ENCODE assay signal across 19 mouse cellular contexts in genomic region chr3:87789248-87789647, GRCm38 (mm10). TPM values are rescaled to one million over a fixed set of nuclear protein-coding genes. Genes with fewer than 3 reads are reported as not detected.
DNase-seq lines count a peak whose midpoint lies in the region; ATAC-seq and TF ChIP-seq lines count a peak whose summit lies in the region.
"Had no signal": no experiment of that assay in that cellular context is flagged by ENCODE, and none has a peak within 500 bp of the region (broad histone marks: within the 10 kb centered on the region; RNA-seq: fewer than 3 reads in every experiment).

No protein-coding gene starts in this region.

- H3K4me2 ChIP-seq in forebrain, embryonic 12.5 days: no peak overlapping the region
- H3K4me2 ChIP-seq in forebrain, embryonic 16.5 days (ENCODE audit: low read length): no peak overlapping the region
- H3K4me2 ChIP-seq in limb, embryonic 11.5 days (ENCODE audit: low read depth, severe bottlenecking): no peak overlapping the region
- no peak overlapping the region for H3K4me2 ChIP-seq in stomach, embryonic 15.5 days
- no peak overlapping the region for H3K4me2 ChIP-seq in stomach, postnatal 0 days (replicated peaks; ENCODE audit: low read depth)

- no peak for TF ChIP-seq EP300 in stomach, postnatal 0 days (optimal IDR thresholded peaks at IDR 0.05)

- H3K27me3 ChIP-seq in forebrain, embryonic 12.5 days: peaks cover 44% of the 10 kb centered on the region
- H3K27me3 ChIP-seq in forebrain, embryonic 16.5 days (replicated peaks; ENCODE audit: control insufficient read depth, insufficient read depth, low read length): peaks cover 22% of the 10 kb centered on the region
- peaks cover 27% of the 10 kb centered on the region for H3K27me3 ChIP-seq in limb, embryonic 11.5 days (ENCODE audit: control insufficient read depth, insufficient read depth, low read length)
- peaks cover 59% of the 10 kb centered on the region for H3K27me3 ChIP-seq in limb, embryonic 10.5 days (ENCODE audit: low read depth, poor library complexity, severe bottlenecking)
- H3K27me3 ChIP-seq in stomach, embryonic 15.5 days (replicated peaks): peaks cover 35% of the 10 kb centered on the region
- H3K27me3 ChIP-seq in stomach, postnatal 0 days (ENCODE audit: control insufficient read depth, insufficient read depth, low read length): 0 out of 2 replicates have a peak, but pooled peaks cover 10% of the 10 kb centered on the region

- 53% methylated on average over 1 of the region's 1 CpGs for WGBS in forebrain, embryonic 12.5 days
- WGBS in forebrain, embryonic 16.5 days: 47% methylated on average over 1 of the region's 1 CpGs
- 39% methylated on average over 1 of the region's 1 CpGs for WGBS in limb, embryonic 11.5 days
- WGBS in limb, embryonic 10.5 days: 60% methylated on average over 1 of the region's 1 CpGs
- WGBS in stomach, embryonic 15.5 days: 48% methylated on average over 1 of the region's 1 CpGs
- WGBS in stomach, postnatal 0 days: 63% methylated on average over 1 of the region's 1 CpGs

- H3K36me3 ChIP-seq in forebrain, embryonic 12.5 days (replicated peaks): no peaks in the 10 kb centered on the region
- H3K36me3 ChIP-seq in forebrain, embryonic 16.5 days (ENCODE audit: control insufficient read depth, insufficient read depth): no peaks in the 10 kb centered on the region
- no peaks in the 10 kb centered on the region for H3K36me3 ChIP-seq in limb, embryonic 11.5 days (ENCODE audit: control insufficient read depth, insufficient read depth, low read length)
- no peaks in the 10 kb centered on the region for H3K36me3 ChIP-seq in limb, embryonic 10.5 days
- no peaks in the 10 kb centered on the region for H3K36me3 ChIP-seq in stomach, embryonic 15.5 days
- H3K36me3 ChIP-seq in stomach, postnatal 0 days (ENCODE audit: control insufficient read depth, insufficient read depth, low read length): no peaks in the 10 kb centered on the region

- ATAC-seq in forebrain, embryonic 12.5 days (ENCODE audit: low FRiP score): 0 out of 2 replicates have a peak, but pooled peaks have one; percentile 27
- ATAC-seq in forebrain, embryonic 16.5 days: no peak
- peak; percentile 48; the same call in 1 of the 2 replicates for ATAC-seq in limb, embryonic 11.5 days (ENCODE audit: insufficient number of reproducible peaks, low FRiP score, low TSS enrichment, low read depth)
- ATAC-seq in stomach, embryonic 15.5 days (ENCODE audit: insufficient read depth, low FRiP score, low read depth): peak; percentile 20; the same call in 1 of the 2 replicates
- ATAC-seq in stomach, postnatal 0 days (ENCODE audit: low FRiP score, low TSS enrichment): no peak
- ATAC-seq: CD4-positive, CD25-positive, alpha-beta regulatory T cell, adult 4 months had no signal

- no peak overlapping the region for H3K9ac ChIP-seq in forebrain, embryonic 12.5 days
- no peak overlapping the region for H3K9ac ChIP-seq in forebrain, embryonic 16.5 days (replicated peaks; ENCODE audit: low read depth, low read length)
- H3K9ac ChIP-seq in limb, embryonic 11.5 days (ENCODE audit: low read length): no peak overlapping the region
- no peak overlapping the region for H3K9ac ChIP-seq in stomach, embryonic 15.5 days
- no peak overlapping the region for H3K9ac ChIP-seq in stomach, postnatal 0 days (ENCODE audit: low read length)

- H3K9me3 ChIP-seq in forebrain, embryonic 12.5 days: no peaks in the 10 kb centered on the region
- no peaks in the 10 kb centered on the region for H3K9me3 ChIP-seq in forebrain, embryonic 16.5 days (ENCODE audit: control insufficient read depth, low read length)
- H3K9me3 ChIP-seq in limb, embryonic 11.5 days (ENCODE audit: control insufficient read depth, low read length): no peaks in the 10 kb centered on the region
- no peaks in the 10 kb centered on the region for H3K9me3 ChIP-seq in limb, embryonic 10.5 days (replicated peaks)
- no peaks in the 10 kb centered on the region for H3K9me3 ChIP-seq in stomach, embryonic 15.5 days
- no peaks in the 10 kb centered on the region for H3K9me3 ChIP-seq in stomach, postnatal 0 days (ENCODE audit: control insufficient read depth, low read length)

- peaks cover 17% of the 10 kb centered on the region for H3K4me1 ChIP-seq in forebrain, embryonic 12.5 days
- no peaks in the 10 kb centered on the region for H3K4me1 ChIP-seq in forebrain, embryonic 16.5 days (replicated peaks; ENCODE audit: control insufficient read depth, insufficient read depth, low read length)
- H3K4me1 ChIP-seq in limb, embryonic 11.5 days (ENCODE audit: control insufficient read depth, insufficient read depth, low read length): peaks cover 12% of the 10 kb centered on the region
- peaks cover 16% of the 10 kb centered on the region for H3K4me1 ChIP-seq in limb, embryonic 10.5 days
- peaks cover 11% of the 10 kb centered on the region for H3K4me1 ChIP-seq in stomach, embryonic 15.5 days
- H3K4me1 ChIP-seq in stomach, postnatal 0 days (replicated peaks; ENCODE audit: control insufficient read depth, insufficient read depth): no peaks in the 10 kb centered on the region

- H3K4me3 ChIP-seq in forebrain, embryonic 12.5 days (replicated peaks): no peak overlapping the region
- no peak overlapping the region for H3K4me3 ChIP-seq in forebrain, embryonic 16.5 days (replicated peaks; ENCODE audit: low read length)
- H3K4me3 ChIP-seq in limb, embryonic 11.5 days (ENCODE audit: low read depth, low read length): no peak overlapping the region
- H3K4me3 ChIP-seq in limb, embryonic 10.5 days: no peak overlapping the region
- no peak overlapping the region for H3K4me3 ChIP-seq in stomach, embryonic 15.5 days (replicated peaks)
- H3K4me3 ChIP-seq in stomach, postnatal 0 days (ENCODE audit: low read depth, low read length): no peak overlapping the region
- H3K4me3 ChIP-seq: gastrocnemius, adult 2 months had no signal

- H3K27ac ChIP-seq in forebrain, embryonic 12.5 days: no peak overlapping the region
- no peak overlapping the region for H3K27ac ChIP-seq in forebrain, embryonic 16.5 days (ENCODE audit: low read length)
- H3K27ac ChIP-seq in limb, embryonic 11.5 days (replicated peaks; ENCODE audit: low read depth, low read length): no peak overlapping the region
- H3K27ac ChIP-seq in limb, embryonic 10.5 days: no peak overlapping the region
- H3K27ac ChIP-seq in stomach, embryonic 15.5 days: no peak overlapping the region
- no peak overlapping the region for H3K27ac ChIP-seq in stomach, postnatal 0 days (replicated peaks)
- H3K27ac ChIP-seq: gastrocnemius, adult 2 months had no signal

- no peak for DNase-seq in limb, embryonic 11.5 days (ENCODE audit: low spot score)
- DNase-seq in limb, embryonic 10.5 days (ENCODE audit: low spot score): no peak
- no peak for DNase-seq in stomach, postnatal 0 days (ENCODE audit: low spot score)
- DNase-seq in layer of hippocampus, adult 9-10 months (ENCODE audit: low spot score): no peak
- no peak for DNase-seq in thymus, postnatal 0 days (ENCODE audit: low spot score)
- DNase-seq: adrenal gland, adult 2 months; cerebellum, adult 11 months; cerebellum, postnatal 25 days; gastrocnemius, adult 2 months; kidney, adult 9 months; lung, adult 2 months; lung, postnatal 36 days; right cerebral cortex, postnatal 25 days; thymus, postnatal 4 days had no signal

- no peak for TF ChIP-seq CTCF in stomach, postnatal 0 days (IDR thresholded peaks at IDR 0.05; ENCODE audit: low read depth)

RNA-seq across cellular contexts. Expression of gene Ntrk1, which starts 5.7 kb away (rescaled TPM):
- polyA plus RNA-seq in forebrain, embryonic 12.5 days (2016; fragmentation: Nextera tagmentation; extraction: Ambion mirVana): 1.1 and 1.4 TPM in 2 replicates
- polyA plus RNA-seq in forebrain, embryonic 16.5 days (2015; fragmentation: Nextera tagmentation; extraction: Ambion mirVana): 1.1 and 2.1 TPM in 2 replicates
- polyA plus RNA-seq in limb, embryonic 11.5 days (2014; fragmentation: Nextera tagmentation; extraction: Ambion mirVana): 0.21 and 0.44 TPM in 2 replicates
- 0.28 and 0.29 TPM in 2 replicates for polyA plus RNA-seq in limb, embryonic 10.5 days (2016; fragmentation: Nextera tagmentation; extraction: Ambion mirVana)
- 1.9 and 2.2 TPM in 2 replicates for polyA plus RNA-seq in stomach, embryonic 15.5 days (2015; fragmentation: Nextera tagmentation; extraction: Ambion mirVana)
- polyA plus RNA-seq in stomach, postnatal 0 days (2015; fragmentation: Nextera tagmentation; extraction: Ambion mirVana): 0.39 and 0.41 TPM in 2 replicates
- polyA plus RNA-seq in thymus, postnatal 0 days (2015; fragmentation: Nextera tagmentation; extraction: Ambion mirVana): 0.15 and 0.48 TPM in 2 replicates
- polyA plus RNA-seq: CD4-positive, CD25-positive, alpha-beta regulatory T cell, adult 4 months had no signal

RNA-seq across cellular contexts. Expression of gene Insrr, which starts 7.5 kb away (rescaled TPM):
- polyA plus RNA-seq in forebrain, embryonic 12.5 days (2016; fragmentation: Nextera tagmentation; extraction: Ambion mirVana): 0.65 and 1.0 TPM in 2 replicates
- 0.52 and 0.57 TPM in 2 replicates for polyA plus RNA-seq in forebrain, embryonic 16.5 days (2015; fragmentation: Nextera tagmentation; extraction: Ambion mirVana)
- polyA plus RNA-seq in limb, embryonic 11.5 days (2014; fragmentation: Nextera tagmentation; extraction: Ambion mirVana): 0.12 and 0.26 TPM in 2 replicates
- polyA plus RNA-seq in limb, embryonic 10.5 days (2016; fragmentation: Nextera tagmentation; extraction: Ambion mirVana): 0.05 and 0.16 TPM in 2 replicates
- 0.59 and 0.89 TPM in 2 replicates for polyA plus RNA-seq in stomach, embryonic 15.5 days (2015; fragmentation: Nextera tagmentation; extraction: Ambion mirVana)
- polyA plus RNA-seq in stomach, postnatal 0 days (2015; fragmentation: Nextera tagmentation; extraction: Ambion mirVana): 0.18 and 0.19 TPM in 2 replicates
- polyA plus RNA-seq in thymus, postnatal 0 days (2015; fragmentation: Nextera tagmentation; extraction: Ambion mirVana): 0.04 and 0.05 TPM in 2 replicates

RNA-seq across cellular contexts. Expression of gene Pear1, which starts 34.9 kb away (rescaled TPM):
- polyA plus RNA-seq in forebrain, embryonic 12.5 days (2016; fragmentation: Nextera tagmentation; extraction: Ambion mirVana): 5.7 and 6.8 TPM in 2 replicates
- 6.9 and 7.4 TPM in 2 replicates for polyA plus RNA-seq in forebrain, embryonic 16.5 days (2015; fragmentation: Nextera tagmentation; extraction: Ambion mirVana)
- 9.4 and 11.3 TPM in 2 replicates for polyA plus RNA-seq in limb, embryonic 11.5 days (2014; fragmentation: Nextera tagmentation; extraction: Ambion mirVana)
- polyA plus RNA-seq in limb, embryonic 10.5 days (2016; fragmentation: Nextera tagmentation; extraction: Ambion mirVana): 13.8 and 17.7 TPM in 2 replicates
- polyA plus RNA-seq in stomach, embryonic 15.5 days (2015; fragmentation: Nextera tagmentation; extraction: Ambion mirVana): 23.4 and 25.4 TPM in 2 replicates
- polyA plus RNA-seq in stomach, postnatal 0 days (2015; fragmentation: Nextera tagmentation; extraction: Ambion mirVana): 6.1 and 6.8 TPM in 2 replicates
- 3.5 and 3.6 TPM in 2 replicates for polyA plus RNA-seq in thymus, postnatal 0 days (2015; fragmentation: Nextera tagmentation; extraction: Ambion mirVana)

RNA-seq across cellular contexts. Expression of gene Lrrc71, which starts 40.8 kb away (rescaled TPM):
- 0.26 and 0.37 TPM in 2 replicates for polyA plus RNA-seq in forebrain, embryonic 12.5 days (2016; fragmentation: Nextera tagmentation; extraction: Ambion mirVana)
- 0.71 and 0.92 TPM in 2 replicates for polyA plus RNA-seq in forebrain, embryonic 16.5 days (2015; fragmentation: Nextera tagmentation; extraction: Ambion mirVana)
- 0.26 and 0.43 TPM in 2 replicates for polyA plus RNA-seq in limb, embryonic 11.5 days (2014; fragmentation: Nextera tagmentation; extraction: Ambion mirVana)
- polyA plus RNA-seq in limb, embryonic 10.5 days (2016; fragmentation: Nextera tagmentation; extraction: Ambion mirVana): 0.31 and 0.43 TPM in 2 replicates
- polyA plus RNA-seq in stomach, embryonic 15.5 days (2015; fragmentation: Nextera tagmentation; extraction: Ambion mirVana): 0.37 and 0.53 TPM in 2 replicates
- polyA plus RNA-seq in stomach, postnatal 0 days (2015; fragmentation: Nextera tagmentation; extraction: Ambion mirVana): 0.29 and 0.38 TPM in 2 replicates
- polyA plus RNA-seq in thymus, postnatal 0 days (2015; fragmentation: Nextera tagmentation; extraction: Ambion mirVana): 0.42 and 0.66 TPM in 2 replicates

RNA-seq across cellular contexts. Expression of gene Sh2d2a, which starts 57.3 kb away (rescaled TPM):
- polyA plus RNA-seq in forebrain, embryonic 12.5 days (2016; fragmentation: Nextera tagmentation; extraction: Ambion mirVana): not detected in 2 replicates
- not detected in 2 replicates for polyA plus RNA-seq in forebrain, embryonic 16.5 days (2015; fragmentation: Nextera tagmentation; extraction: Ambion mirVana)
- not detected in 2 replicates for polyA plus RNA-seq in limb, embryonic 11.5 days (2014; fragmentation: Nextera tagmentation; extraction: Ambion mirVana)
- polyA plus RNA-seq in limb, embryonic 10.5 days (2016; fragmentation: Nextera tagmentation; extraction: Ambion mirVana): 0.13 TPM in 1 of 2 replicates, not detected in the other
- 0.21 and 0.30 TPM in 2 replicates for polyA plus RNA-seq in stomach, embryonic 15.5 days (2015; fragmentation: Nextera tagmentation; extraction: Ambion mirVana)
- polyA plus RNA-seq in stomach, postnatal 0 days (2015; fragmentation: Nextera tagmentation; extraction: Ambion mirVana): 0.08 and 0.11 TPM in 2 replicates
- 101 and 108 TPM in 2 replicates for polyA plus RNA-seq in thymus, postnatal 0 days (2015; fragmentation: Nextera tagmentation; extraction: Ambion mirVana)
- polyA plus RNA-seq: brain, embryonic 14.5 days had no signal

Comparison
In these comparisons a context has a peak if more than half of its experiments do, and no peak if none do; other contexts are left out.
1. ATAC-seq: peak in forebrain, embryonic 12.5 days (single experiment), limb, embryonic 11.5 days (single experiment) and stomach, embryonic 15.5 days (single experiment); none in forebrain, embryonic 16.5 days (single experiment) and stomach, postnatal 0 days (single experiment).